Mouse (Mus musculus): Measurements from ENCODE around the gene Mapk11. TPM values are rescaled to one million over a fixed set of nuclear protein-coding genes. Genes with fewer than 3 reads are reported as not detected.

Gene Mapk11
- polyA plus RNA-seq, 1 experiment from 2014 or later = 40.4 TPM

DNA sequence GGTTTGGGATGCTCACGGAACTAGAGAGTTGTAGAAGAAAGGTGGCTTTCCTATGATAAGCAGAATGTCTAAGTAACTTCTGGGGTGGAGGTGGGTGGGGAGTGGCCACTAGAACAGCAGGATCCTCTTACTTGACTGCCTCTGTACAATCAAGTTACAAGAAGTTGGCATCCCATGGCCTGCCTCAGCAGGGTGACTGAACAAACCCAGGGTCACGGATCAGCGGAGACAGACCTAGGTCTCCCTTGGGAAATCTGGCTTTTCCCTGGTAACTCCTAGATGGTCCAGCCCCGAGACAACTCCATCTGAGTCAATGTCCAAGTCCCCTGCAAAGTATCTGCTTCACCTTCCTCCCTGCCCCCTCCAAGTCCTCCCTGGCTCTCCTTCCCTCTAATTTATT lies 1.5 kb downstream of the Mapk11 start:
- 35% methylated on average over 4 of the region's 4 CpGs for WGBS
- Histone ChIP-seq H3K9ac (ENCODE audit: low read depth, low read length) (peak overlapping the region; percentile 93), H3K4me2 (replicated peaks; ENCODE audit: low read depth, low read length) (peak overlapping the region; percentile 90), H3K27me3 (ENCODE audit: control insufficient read depth, insufficient read depth, low read length) (peaks cover 7% of the 10 kb centered on the region; the same call in 1 of the 2 replicates), H3K36me3 (ENCODE audit: control insufficient read depth, insufficient read depth, low read length) (0 out of 2 replicates have a peak, but pooled peaks cover 5% of the 10 kb centered on the region), H3K4me1 (replicated peaks; ENCODE audit: control insufficient read depth, insufficient read depth, low read length) (peaks cover 17% of the 10 kb centered on the region), H3K9me3 (ENCODE audit: control insufficient read depth, low read length) (no peaks in the 10 kb centered on the region), H3K4me3 (ENCODE audit: low read depth, low read length) (peak overlapping the region; percentile 83), H3K27ac (ENCODE audit: low read depth, low read length) (no peak overlapping the region)
- DNase-seq (ENCODE audit: low spot score) (peak; percentile 28), ATAC-seq (ENCODE audit: low FRiP score) (no peak)

- Histone ChIP-seq H3K27me3 (ENCODE audit: control insufficient read depth, insufficient read depth, low read length) (peaks cover 7% of the 10 kb centered on the region; the same call in 1 of the 2 replicates), H3K9me3 (ENCODE audit: control insufficient read depth, low read length) (no peaks in the 10 kb centered on the region), H3K9ac (ENCODE audit: low read depth, low read length) (peak overlapping the region; percentile 3; the same call in 1 of the 2 replicates), H3K4me2 (replicated peaks; ENCODE audit: low read depth, low read length) (peak overlapping the region; percentile 90), H3K27ac (ENCODE audit: low read depth, low read length) (no peak overlapping the region), H3K4me3 (ENCODE audit: low read depth, low read length) (peak overlapping the region; percentile 83), H3K36me3 (ENCODE audit: control insufficient read depth, insufficient read depth, low read length) (0 out of 2 replicates have a peak, but pooled peaks cover 5% of the 10 kb centered on the region), H3K4me1 (replicated peaks; ENCODE audit: control insufficient read depth, insufficient read depth, low read length) (peaks cover 16% of the 10 kb centered on the region)
- ATAC-seq (ENCODE audit: low FRiP score) = no peak
- WGBS = 21% methylated on average over 10 of the region's 10 CpGs
- peak; percentile 33 for DNase-seq (ENCODE audit: low spot score)
Measured at GRCm38 (mm10) chr15:89147456-89147855, 2.0 kb downstream of the Mapk11 start.

- ATAC-seq (ENCODE audit: low FRiP score) = no peak
- 12% methylated on average over 16 of the region's 16 CpGs for WGBS
- peaks cover 11% of the 10 kb centered on the region for H3K4me1 ChIP-seq (replicated peaks; ENCODE audit: control insufficient read depth, insufficient read depth, low read length)
Measured at GRCm38 (mm10) chr15:89147024-89147423, 2.4 kb downstream of the Mapk11 start.

DNA sequence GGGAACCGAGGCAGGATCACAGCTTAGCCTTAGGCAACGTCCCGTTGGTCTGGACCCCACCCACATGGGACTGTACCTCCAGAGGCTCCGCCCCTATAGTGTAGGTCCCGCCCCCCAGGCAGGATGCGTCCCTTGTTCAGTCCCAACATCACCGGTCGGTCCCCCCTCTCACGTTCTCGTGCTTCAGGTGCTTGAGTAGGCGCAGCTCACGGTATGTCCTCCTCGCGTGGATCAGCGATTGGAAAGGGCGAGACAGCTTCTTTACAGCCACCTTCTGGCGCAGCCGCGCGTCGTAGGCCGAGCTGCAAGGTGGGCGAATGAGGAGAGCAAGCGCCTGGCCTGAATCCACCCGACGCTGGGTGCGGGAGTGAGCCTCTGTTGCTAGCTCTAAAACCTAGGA lies 2.9 kb downstream of the Mapk11 start:
- Histone ChIP-seq H3K9ac (ENCODE audit: low read depth, low read length) (peak overlapping the region; percentile 53), H3K27ac (ENCODE audit: low read depth, low read length) (no peak overlapping the region), H3K9me3 (ENCODE audit: control insufficient read depth, low read length) (no peaks in the 10 kb centered on the region), H3K4me2 (replicated peaks; ENCODE audit: low read depth, low read length) (peak overlapping the region; percentile 90), H3K36me3 (ENCODE audit: control insufficient read depth, insufficient read depth, low read length) (0 out of 2 replicates have a peak, but pooled peaks cover 5% of the 10 kb centered on the region), H3K27me3 (ENCODE audit: control insufficient read depth, insufficient read depth, low read length) (peaks cover 7% of the 10 kb centered on the region; the same call in 1 of the 2 replicates), H3K4me1 (replicated peaks; ENCODE audit: control insufficient read depth, insufficient read depth, low read length) (peaks cover 11% of the 10 kb centered on the region; the same call in 1 of the 2 replicates), H3K4me3 (ENCODE audit: low read depth, low read length) (peak overlapping the region; percentile 83)
- 3% methylated on average over 27 of the region's 27 CpGs for WGBS
- ATAC-seq (ENCODE audit: low FRiP score) (0 out of 2 replicates have a peak, but pooled peaks have one; percentile 13), DNase-seq (ENCODE audit: low spot score) (peak; percentile 55)

More at GRCm38 (mm10) chr15:89147024-89147423, 2.4 kb downstream of the Mapk11 start:
- Histone ChIP-seq H3K4me3 (ENCODE audit: low read depth, low read length) (peak overlapping the region; percentile 83), H3K27me3 (ENCODE audit: control insufficient read depth, insufficient read depth, low read length) (peaks cover 7% of the 10 kb centered on the region; the same call in 1 of the 2 replicates), H3K9me3 (ENCODE audit: control insufficient read depth, low read length) (no peaks in the 10 kb centered on the region), H3K4me2 (replicated peaks; ENCODE audit: low read depth, low read length) (peak overlapping the region; percentile 90), H3K27ac (ENCODE audit: low read depth, low read length) (no peak overlapping the region), H3K9ac (ENCODE audit: low read depth, low read length) (peak overlapping the region; percentile 53), H3K36me3 (ENCODE audit: control insufficient read depth, insufficient read depth, low read length) (0 out of 2 replicates have a peak, but pooled peaks cover 5% of the 10 kb centered on the region)
- peak; percentile 37 for DNase-seq (ENCODE audit: low spot score)

- peaks cover 11% of the 10 kb centered on the region; the same call in 1 of the 2 replicates for H3K4me1 ChIP-seq (replicated peaks; ENCODE audit: control insufficient read depth, insufficient read depth, low read length)
- H3K27me3 ChIP-seq (ENCODE audit: control insufficient read depth, insufficient read depth, low read length) = peaks cover 7% of the 10 kb centered on the region; the same call in 1 of the 2 replicates
- no peak overlapping the region for H3K27ac ChIP-seq (ENCODE audit: low read depth, low read length)
- H3K9ac ChIP-seq (ENCODE audit: low read depth, low read length) = no peak overlapping the region
- WGBS = 74% methylated on average over 24 of the region's 24 CpGs
- ATAC-seq (ENCODE audit: low FRiP score) (no peak), DNase-seq (ENCODE audit: low spot score) (no peak)
- no peak overlapping the region; the same call in 1 of the 2 replicates for H3K4me3 ChIP-seq (ENCODE audit: low read depth, low read length)
- 0 out of 2 replicates have a peak, but pooled peaks cover 5% of the 10 kb centered on the region for H3K36me3 ChIP-seq (ENCODE audit: control insufficient read depth, insufficient read depth, low read length)
- peak overlapping the region; percentile 90; the same call in 1 of the 2 replicates for H3K4me2 ChIP-seq (replicated peaks; ENCODE audit: low read depth, low read length)
- H3K9me3 ChIP-seq (ENCODE audit: control insufficient read depth, low read length) = no peaks in the 10 kb centered on the region
Measured at GRCm38 (mm10) chr15:89145813-89146350, 3.5 kb downstream of the Mapk11 start.

GRCm38 (mm10) chr15:89144965-89145364 lies 4.5 kb downstream of the Mapk11 start:
- Histone ChIP-seq H3K36me3 (ENCODE audit: control insufficient read depth, insufficient read depth, low read length) (0 out of 2 replicates have a peak, but pooled peaks cover 5% of the 10 kb centered on the region), H3K27me3 (ENCODE audit: control insufficient read depth, insufficient read depth, low read length) (peaks cover 7% of the 10 kb centered on the region; the same call in 1 of the 2 replicates)
- 93% methylated on average over 11 of the region's 11 CpGs for WGBS

DNA sequence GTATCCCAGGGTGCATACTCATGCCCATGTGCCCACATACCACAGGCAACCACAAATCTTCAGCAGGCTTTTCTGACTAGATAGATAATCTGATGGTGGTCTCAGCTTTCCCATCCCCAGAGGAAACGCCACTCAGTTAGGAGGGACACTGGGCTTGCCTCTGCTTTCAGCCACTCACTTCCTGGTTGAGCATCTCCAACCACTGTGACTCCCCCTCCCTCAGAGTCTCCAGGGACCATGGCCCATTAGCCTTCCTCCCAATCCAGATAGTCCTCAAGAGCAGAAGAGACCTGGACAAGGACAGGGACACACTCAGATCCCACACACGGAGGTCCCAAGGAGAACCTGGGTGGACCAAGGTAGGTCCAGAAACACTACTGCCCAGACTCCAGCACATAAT lies 6.3 kb downstream of the Mapk11 start:
- Histone ChIP-seq H3K36me3 (ENCODE audit: control insufficient read depth, insufficient read depth, low read length) (0 out of 2 replicates have a peak, but pooled peaks cover 5% of the 10 kb centered on the region), H3K4me2 (replicated peaks; ENCODE audit: low read depth, low read length) (no peak overlapping the region), H3K9ac (ENCODE audit: low read depth, low read length) (no peak overlapping the region), H3K4me1 (replicated peaks; ENCODE audit: control insufficient read depth, insufficient read depth, low read length) (peaks cover 8% of the 10 kb centered on the region; the same call in 1 of the 2 replicates), H3K27me3 (ENCODE audit: control insufficient read depth, insufficient read depth, low read length) (peaks cover 5% of the 10 kb centered on the region; the same call in 1 of the 2 replicates), H3K9me3 (ENCODE audit: control insufficient read depth, low read length) (no peaks in the 10 kb centered on the region), H3K27ac (ENCODE audit: low read depth, low read length) (no peak overlapping the region), H3K4me3 (ENCODE audit: low read depth, low read length) (no peak overlapping the region)
- ATAC-seq (ENCODE audit: low FRiP score) (no peak), DNase-seq (ENCODE audit: low spot score) (no peak)
- 78% methylated on average over 2 of the region's 2 CpGs for WGBS

More at GRCm38 (mm10) chr15:89144965-89145364, 4.5 kb downstream of the Mapk11 start:
- H3K4me2 ChIP-seq (replicated peaks; ENCODE audit: low read depth, low read length) = no peak overlapping the region
- no peak overlapping the region for H3K4me3 ChIP-seq (ENCODE audit: low read depth, low read length)
- no peak overlapping the region for H3K27ac ChIP-seq (ENCODE audit: low read depth, low read length)
- no peaks in the 10 kb centered on the region for H3K9me3 ChIP-seq (ENCODE audit: control insufficient read depth, low read length)
- no peak for DNase-seq (ENCODE audit: low spot score)
- no peak overlapping the region for H3K9ac ChIP-seq (ENCODE audit: low read depth, low read length)
- ATAC-seq (ENCODE audit: low FRiP score) = no peak
- peaks cover 10% of the 10 kb centered on the region; the same call in 1 of the 2 replicates for H3K4me1 ChIP-seq (replicated peaks; ENCODE audit: control insufficient read depth, insufficient read depth, low read length)

DNA sequence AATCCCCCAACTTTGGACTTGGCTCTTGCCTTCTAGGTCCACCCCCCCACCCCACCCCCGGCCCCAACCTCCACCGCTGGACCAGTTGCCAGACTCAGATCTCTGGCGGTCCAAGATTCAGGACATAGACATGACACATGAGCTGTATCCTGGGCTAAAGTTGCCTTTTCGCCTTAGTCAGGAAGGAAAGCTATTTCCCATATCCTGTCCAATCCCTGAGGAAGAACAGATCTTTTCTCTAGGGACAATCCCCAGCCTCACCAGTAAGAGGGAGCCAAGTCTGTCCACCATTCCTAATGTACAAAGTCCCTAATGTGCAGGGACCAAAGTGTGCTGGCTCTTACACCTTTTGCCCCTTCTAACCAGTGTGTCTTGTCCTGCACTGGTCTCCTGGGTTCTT lies 7.5 kb downstream of the Mapk11 start:
- Histone ChIP-seq H3K4me1 (replicated peaks; ENCODE audit: control insufficient read depth, insufficient read depth, low read length) (peaks cover 2% of the 10 kb centered on the region; the same call in 1 of the 2 replicates), H3K9me3 (ENCODE audit: control insufficient read depth, low read length) (no peaks in the 10 kb centered on the region), H3K4me2 (replicated peaks; ENCODE audit: low read depth, low read length) (no peak overlapping the region), H3K36me3 (ENCODE audit: control insufficient read depth, insufficient read depth, low read length) (0 out of 2 replicates have a peak, but pooled peaks cover 5% of the 10 kb centered on the region), H3K9ac (ENCODE audit: low read depth, low read length) (no peak overlapping the region), H3K4me3 (ENCODE audit: low read depth, low read length) (no peak overlapping the region), H3K27me3 (ENCODE audit: control insufficient read depth, insufficient read depth, low read length) (0 out of 2 replicates have a peak, but pooled peaks cover 2% of the 10 kb centered on the region), H3K27ac (ENCODE audit: low read depth, low read length) (no peak overlapping the region)
- ATAC-seq (ENCODE audit: low FRiP score) = no peak
- DNase-seq (ENCODE audit: low spot score) = no peak
- 59% methylated on average over 4 of the region's 4 CpGs for WGBS
